Comparison of ENCODE assay signal across 8 mouse cellular contexts in the genomic region with DNA sequence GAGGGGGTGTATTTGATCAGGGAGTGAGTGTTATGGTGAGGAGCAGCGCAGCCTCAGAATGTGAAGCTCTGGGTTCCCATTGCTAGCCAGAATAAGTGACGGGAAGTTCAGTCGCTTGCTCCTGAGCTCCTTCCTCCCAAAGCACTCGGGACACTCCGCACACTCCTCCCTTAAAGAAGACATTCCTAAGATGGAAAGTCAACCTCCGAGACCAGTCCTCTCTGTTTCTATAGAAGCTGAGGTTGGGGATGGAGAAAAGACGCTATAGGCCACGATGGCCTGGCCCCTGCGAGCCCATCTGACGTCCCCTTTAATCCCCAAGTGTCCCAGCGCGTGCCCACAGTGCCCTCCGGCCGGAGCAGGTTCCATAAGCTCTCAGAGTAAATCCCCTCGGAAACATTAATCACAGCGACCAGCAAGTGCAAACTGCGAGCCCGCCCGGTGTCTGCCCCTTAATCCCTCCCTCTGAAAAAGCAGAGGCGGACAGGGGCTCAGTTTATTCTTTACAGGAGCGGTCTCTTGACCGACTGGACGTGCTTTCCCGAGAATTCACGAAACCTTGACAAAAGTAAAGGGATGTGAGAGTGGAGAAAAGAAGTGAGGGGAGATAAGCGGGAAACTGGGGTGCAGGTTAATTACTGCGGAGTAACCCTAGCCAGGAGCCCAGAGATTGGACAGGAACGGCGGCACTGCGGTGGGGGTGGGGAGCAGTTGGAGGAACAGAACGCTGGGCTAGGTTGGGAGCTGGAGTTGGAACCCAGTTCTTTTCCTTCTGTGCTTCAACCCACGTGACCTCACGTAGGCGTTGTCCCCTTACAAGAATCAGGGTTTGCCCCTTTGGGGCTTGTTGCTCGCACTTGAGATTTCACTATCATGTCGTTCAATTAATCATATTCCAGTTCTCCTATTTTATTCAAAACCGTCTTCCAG. TPM values are rescaled to one million over a fixed set of nuclear protein-coding genes. Genes with fewer than 3 reads are reported as not detected.
DNase-seq lines count a peak whose midpoint lies in the region; ATAC-seq and TF ChIP-seq lines count a peak whose summit lies in the region.

No protein-coding gene starts in this region.

- H3K9ac ChIP-seq in kidney, postnatal 0 days (ENCODE audit: low read depth, low read length) = no peak overlapping the region
- peak overlapping the region; percentile 39; the same call in 1 of the 2 replicates for H3K9ac ChIP-seq in heart, embryonic 14.5 days (ENCODE audit: low read length)

- H3K36me3 ChIP-seq in kidney, postnatal 0 days (ENCODE audit: insufficient read depth, low read length) = no peaks in the 10 kb centered on the region
- no peaks in the 10 kb centered on the region for H3K36me3 ChIP-seq in heart, embryonic 14.5 days (ENCODE audit: control insufficient read depth, insufficient read depth, low read length)
- no peaks in the 10 kb centered on the region for H3K36me3 ChIP-seq in midbrain, embryonic 10.5 days

- H3K27me3 ChIP-seq in kidney, postnatal 0 days (ENCODE audit: insufficient read depth, low read length) = peaks cover 66% of the 10 kb centered on the region
- H3K27me3 ChIP-seq in heart, embryonic 14.5 days (ENCODE audit: control insufficient read depth, insufficient read depth, low read length) = peaks cover 72% of the 10 kb centered on the region
- peaks cover 96% of the 10 kb centered on the region for H3K27me3 ChIP-seq in midbrain, embryonic 10.5 days (ENCODE audit: low read depth, poor library complexity, severe bottlenecking)

- H3K9me3 ChIP-seq in kidney, postnatal 0 days (replicated peaks; ENCODE audit: low read length) = no peaks in the 10 kb centered on the region
- no peaks in the 10 kb centered on the region for H3K9me3 ChIP-seq in heart, embryonic 14.5 days (ENCODE audit: control insufficient read depth, low read length)
- no peaks in the 10 kb centered on the region for H3K9me3 ChIP-seq in midbrain, embryonic 10.5 days (replicated peaks)

- H3K4me1 ChIP-seq in kidney, postnatal 0 days (replicated peaks; ENCODE audit: insufficient read depth, low read length) = peaks cover 16% of the 10 kb centered on the region; the same call in 1 of the 2 replicates
- peaks cover 16 to 25% of the 10 kb centered on the region in 2 experiments for H3K4me1 ChIP-seq in heart, embryonic 14.5 days (ENCODE audit: control insufficient read depth in 2 of 2, insufficient read depth in 2 of 2, low read length in 2 of 2)
- H3K4me1 ChIP-seq in midbrain, embryonic 10.5 days = peaks cover 75% of the 10 kb centered on the region

- 0 out of 2 replicates have a peak, but pooled peaks have one; percentile 16 for ATAC-seq in kidney, postnatal 0 days (replicated peaks; ENCODE audit: low FRiP score, low read depth)
- ATAC-seq in heart, embryonic 14.5 days (ENCODE audit: insufficient number of reproducible peaks, insufficient read depth, low FRiP score, low read depth) = no peak

- peak overlapping the region; percentile 45 for H3K4me3 ChIP-seq in kidney, postnatal 0 days (replicated peaks; ENCODE audit: low read depth, low read length)
- H3K4me3 ChIP-seq in heart, embryonic 14.5 days (ENCODE audit: control insufficient read depth in 1 of 2, insufficient read depth in 1 of 2, low read depth in 1 of 2, low read length in 2 of 2) = peak overlapping the region; percentile 24 to 49
- peak overlapping the region; percentile 60 for H3K4me3 ChIP-seq in midbrain, embryonic 10.5 days

- intact Hi-C loops in left cerebral cortex, postnatal 25 days (cut with DNase I) = loop anchor here (5.0 kb wide), 1 partner anchor 136 kb away; a partner anchor contains a TSS

- no peak overlapping the region for H3K27ac ChIP-seq in kidney, postnatal 0 days
- H3K27ac ChIP-seq in heart, embryonic 14.5 days (replicated peaks in 1 of 2; ENCODE audit: control insufficient read depth in 1 of 2, insufficient read depth in 1 of 2, low read depth in 2 of 2, low read length in 2 of 2) = no peak overlapping the region
- no peak overlapping the region for H3K27ac ChIP-seq in midbrain, embryonic 10.5 days (replicated peaks)

- TF ChIP-seq CTCF in kidney, postnatal 0 days (IDR thresholded peaks at IDR 0.05; ENCODE audit: low read depth) = no peak

- no peak for DNase-seq in kidney, postnatal 0 days (ENCODE audit: low spot score)
- no peak for DNase-seq in kidney, postnatal 14 days
- peak; percentile 35 to 56 for DNase-seq in cerebellum, postnatal 25 days
- peak; percentile 65 for DNase-seq in midbrain, embryonic 10.5 days (ENCODE audit: low spot score)
- DNase-seq in urinary bladder, postnatal 14 days (ENCODE audit: low spot score) = no peak
- DNase-seq in testis, postnatal 14 days (ENCODE audit: low spot score) = no peak
- DNase-seq in left cerebral cortex, postnatal 25 days (ENCODE audit: low spot score in 2 of 2) = no peak

- WGBS in kidney, postnatal 0 days = 1% methylated on average over 37 of the region's 37 CpGs
- under 1% methylated on average over 37 of the region's 37 CpGs for WGBS in heart, embryonic 14.5 days
- WGBS in midbrain, embryonic 10.5 days = under 1% methylated on average over 37 of the region's 37 CpGs

- peak overlapping the region; percentile 77 for H3K4me2 ChIP-seq in kidney, postnatal 0 days (ENCODE audit: low read length)
- peak overlapping the region; percentile 74 for H3K4me2 ChIP-seq in heart, embryonic 14.5 days (ENCODE audit: low read length)

RNA-seq across cellular contexts. Expression of a gene that starts 1.6 kb away (rescaled TPM):
- polyA plus RNA-seq in kidney, postnatal 0 days (2015; fragmentation: Nextera tagmentation; extraction: Ambion mirVana) = 0.04 TPM in 1 of 2 replicates, not detected in the other
- 0.05 and 0.09 TPM in 2 replicates for polyA plus RNA-seq in heart, embryonic 14.5 days (2014; fragmentation: Nextera tagmentation; extraction: Ambion mirVana)
- polyA plus RNA-seq in midbrain, embryonic 10.5 days (2016; fragmentation: Nextera tagmentation; extraction: Ambion mirVana) = 0.22 and 0.35 TPM in 2 replicates
- total RNA-seq in left cerebral cortex, postnatal 25 days (2021) = 10 to 100 TPM; 34.3 to 38.3 TPM

Comparison
In these comparisons a context has a peak if more than half of its experiments do, and no peak if none do; other contexts are left out.
1. DNase-seq: peak in cerebellum, postnatal 25 days (2 of 2) and midbrain, embryonic 10.5 days (single experiment); none in kidney, postnatal 0 days (single experiment), kidney, postnatal 14 days (single experiment), urinary bladder, postnatal 14 days (single experiment), testis, postnatal 14 days (single experiment) and left cerebral cortex, postnatal 25 days (0 of 2).
2. Peak in every context shown above with its lines, with median percentiles within 50 percentile points of each other: H3K4me3 ChIP-seq.